Mouse (Mus musculus): Measurements from ENCODE around the gene Ltbp4.

The Ltbp4 gene

GRCm38 (mm10) chr7:27298033-27298610 lies 39.4 kb downstream of the Ltbp4 start:
- DNase-seq (ENCODE audit: low spot score), result no peak

- no peak for DNase-seq (ENCODE audit: low spot score)
Observed at GRCm38 (mm10) chr7:27296518-27296917, 41.0 kb downstream of the Ltbp4 start.

GRCm38 (mm10) chr7:27295956-27296355 lies 41.5 kb downstream of the Ltbp4 start:
- no peak for DNase-seq (ENCODE audit: low spot score)

- no peak for DNase-seq (ENCODE audit: low spot score)
Observed at GRCm38 (mm10) chr7:27291795-27292466, 45.6 kb downstream of the Ltbp4 start.

GRCm38 (mm10) chr7:27290555-27290954 lies 46.9 kb downstream of the Ltbp4 start:
- no peak for DNase-seq (ENCODE audit: low spot score)

- DNase-seq (ENCODE audit: low spot score), result no peak
Observed at GRCm38 (mm10) chr7:27288732-27289131, 48.8 kb downstream of the Ltbp4 start.

GRCm38 (mm10) chr7:27285698-27286066 lies 51.8 kb downstream of the Ltbp4 start:
- DNase-seq (ENCODE audit: low spot score), result peak; percentile 91

- peak; percentile 65 for DNase-seq (ENCODE audit: low spot score)
Observed at GRCm38 (mm10) chr7:27284865-27285697, 52.4 kb downstream of the Ltbp4 start.

- DNase-seq (ENCODE audit: low spot score), result no peak
Observed at GRCm38 (mm10) chr7:27282225-27282624, 55.3 kb downstream of the Ltbp4 start.

GRCm38 (mm10) chr7:27281717-27282116 lies 55.8 kb downstream of the Ltbp4 start:
- no peak for DNase-seq (ENCODE audit: low spot score)

- DNase-seq (ENCODE audit: low spot score), result no peak
Observed at GRCm38 (mm10) chr7:27277191-27277590, 60.3 kb downstream of the Ltbp4 start.

GRCm38 (mm10) chr7:27276021-27276420 lies 61.5 kb downstream of the Ltbp4 start:
- no peak for DNase-seq (ENCODE audit: low spot score)

- no peak for DNase-seq (ENCODE audit: low spot score)
Observed at GRCm38 (mm10) chr7:27274916-27275315, 62.6 kb downstream of the Ltbp4 start.

- DNase-seq (ENCODE audit: low spot score), result peak; percentile 68
Observed at GRCm38 (mm10) chr7:27273739-27274351, 63.6 kb downstream of the Ltbp4 start.

- no peak for DNase-seq (ENCODE audit: low spot score)
Observed at GRCm38 (mm10) chr7:27271423-27271822, 66.1 kb downstream of the Ltbp4 start.

GRCm38 (mm10) chr7:27266515-27267128 lies 70.9 kb downstream of the Ltbp4 start:
- no peak for DNase-seq (ENCODE audit: low spot score)

- no peak for DNase-seq (ENCODE audit: low spot score)
Observed at GRCm38 (mm10) chr7:27264761-27265160, 72.7 kb downstream of the Ltbp4 start.

- DNase-seq (ENCODE audit: low spot score), result no peak
Observed at GRCm38 (mm10) chr7:27261888-27262287, 75.6 kb downstream of the Ltbp4 start.

- no peak for DNase-seq (ENCODE audit: low spot score)
Observed at GRCm38 (mm10) chr7:27260856-27261255, 76.6 kb downstream of the Ltbp4 start.

- no peak for DNase-seq (ENCODE audit: low spot score)
Observed at GRCm38 (mm10) chr7:27259771-27260170, 77.7 kb downstream of the Ltbp4 start.

- DNase-seq (ENCODE audit: low spot score), result peak; percentile 56
Observed at GRCm38 (mm10) chr7:27259271-27259721, 78.2 kb downstream of the Ltbp4 start.
